Mouse (Mus musculus) liver, embryonic 15.5 days (tissue): ENCODE results near the gene Tcta. TPM values are rescaled to one million over a fixed set of nuclear protein-coding genes. Genes with fewer than 3 reads are reported as not detected.
"Not testable (repeated sequence)": the region's sequence is repeated elsewhere in the genome, so short reads cannot be mapped to it uniquely, and the experiment has no call there.

Experiments
- ATAC-seq: fragments of 200-750 bp; cut with Nextera tagmentation; 2 replicates; pipeline ENCODE4 v1.8.0; 2017; ENCODE audit warnings: moderate number of reproducible peaks, mild to moderate bottlenecking, moderate library complexity; ENCODE audit not compliant: insufficient read depth
- H3K27ac ChIP-seq: fragments of 300-500 bp; sonication (generic); replicated peaks from 2 replicates; pipeline ENCODE4 v1.5.1; 2015; ENCODE audit warnings: mild to moderate bottlenecking, inconsistent platforms
- H3K27me3 ChIP-seq: fragments of 300-500 bp; sonication (generic); 2 replicates; pipeline ENCODE4 v1.6.1; 2015; ENCODE audit warnings: mild to moderate bottlenecking, inconsistent platforms
- H3K36me3 ChIP-seq: fragments of 300-500 bp; sonication (generic); replicated peaks from 2 replicates; pipeline ENCODE4 v1.6.1; 2015; ENCODE audit warnings: moderate library complexity, mild to moderate bottlenecking, inconsistent platforms
- H3K4me1 ChIP-seq: fragments of 300-500 bp; sonication (generic); replicated peaks from 2 replicates; pipeline ENCODE4 v1.6.1; 2015; ENCODE audit warnings: inconsistent platforms
- H3K4me2 ChIP-seq: fragments of 300-500 bp; sonication (generic); 2 replicates; pipeline ENCODE4 v1.6.1; 2015; ENCODE audit warnings: moderate library complexity, mild to moderate bottlenecking, inconsistent platforms
- H3K4me3 ChIP-seq: fragments of 300-500 bp; sonication (generic); replicated peaks from 2 replicates; pipeline ENCODE4 v1.5.1; 2015; ENCODE audit warnings: mild to moderate bottlenecking, inconsistent platforms
- H3K9ac ChIP-seq: fragments of 300-500 bp; sonication (generic); 2 replicates; pipeline ENCODE4 v1.6.1; 2015; ENCODE audit warnings: moderate library complexity, mild to moderate bottlenecking, inconsistent platforms
- H3K9me3 ChIP-seq: fragments of 300-500 bp; sonication (generic); replicated peaks from 2 replicates; pipeline ENCODE4 v1.6.1; 2016; ENCODE audit warnings: inconsistent platforms
- WGBS: fragments of 180-500 bp; shearing (Covaris S2); methylation state at CpG from one replicate; pipeline ENCODE4 v1.1.7; 2015; ENCODE audit warnings: mixed read lengths; ENCODE audit not compliant: insufficient replicate concordance; 5-methylcytosine and 5-hydroxymethylcytosine counted together
- polyA plus RNA-seq: library from polyadenylated mRNA; unstranded; fragments of >200 nt; fragmentation: Nextera tagmentation; extraction: Ambion mirVana; gene quantifications from 2 replicates; pipeline ENCODE4 v1.2.1, GENCODE M21; 2015

The Tcta gene
- polyA plus RNA-seq, 1 experiment from 2014 or later, result 14.1 TPM

GRCm38 (mm10) chr9:108287526-108288238 is 18.3 kb downstream of the Tcta start:
- WGBS, result 73% methylated on average over 6 of the region's 6 CpGs

GRCm38 (mm10) chr9:108284410-108284809 is 21.6 kb downstream of the Tcta start:
- Histone ChIP-seq H3K9ac (no peak overlapping the region), H3K4me1 (peaks cover 12% of the 10 kb centered on the region; the same call in 1 of the 2 replicates), H3K4me2 (no peak overlapping the region), H3K4me3 (no peak overlapping the region), H3K27me3 (no peaks in the 10 kb centered on the region), H3K27ac (no peak overlapping the region), H3K9me3 (no peaks in the 10 kb centered on the region), H3K36me3 (no peaks in the 10 kb centered on the region)
- peak; percentile 76 for ATAC-seq
- 5% methylated on average over 6 of the region's 6 CpGs for WGBS

More at GRCm38 (mm10) chr9:108287526-108288238, 18.3 kb downstream of the Tcta start:
- H3K4me3 ChIP-seq, ATAC-seq, H3K9me3 ChIP-seq, H3K4me2 ChIP-seq, H3K36me3 ChIP-seq, H3K27ac ChIP-seq, H3K27me3 ChIP-seq, H3K9ac ChIP-seq: not testable (repeated sequence)
- H3K4me1 ChIP-seq, result peaks cover 29% of the 10 kb centered on the region

- Histone ChIP-seq H3K9me3 (no peaks in the 10 kb centered on the region), H3K36me3 (no peaks in the 10 kb centered on the region), H3K27ac (peak overlapping the region; percentile 45; the same call in 1 of the 2 replicates), H3K4me3 (no peak overlapping the region), H3K4me2 (no peak overlapping the region), H3K27me3 (no peaks in the 10 kb centered on the region), H3K4me1 (0 out of 2 replicates have a peak, but pooled peaks cover 5% of the 10 kb centered on the region), H3K9ac (no peak overlapping the region)
- 35% methylated on average over 8 of the region's 8 CpGs for WGBS
- no peak for ATAC-seq
These were observed 25.7 kb downstream of the Tcta start for GRCm38 (mm10) chr9:108280071-108280828.

GRCm38 (mm10) chr9:108278697-108279450 is 27.1 kb downstream of the Tcta start:
- no peak overlapping the region for H3K27ac ChIP-seq
- no peak overlapping the region for H3K4me2 ChIP-seq
- H3K4me3 ChIP-seq, result no peak overlapping the region
- no peaks in the 10 kb centered on the region for H3K27me3 ChIP-seq
- peaks cover 9% of the 10 kb centered on the region for H3K4me1 ChIP-seq
- H3K9me3 ChIP-seq, result no peaks in the 10 kb centered on the region
- no peaks in the 10 kb centered on the region for H3K36me3 ChIP-seq
- ATAC-seq, result no peak
- 57% methylated on average over 10 of the region's 10 CpGs for WGBS
- no peak overlapping the region for H3K9ac ChIP-seq

- Histone ChIP-seq H3K4me1 (peaks cover 9% of the 10 kb centered on the region), H3K36me3 (no peaks in the 10 kb centered on the region), H3K9me3 (no peaks in the 10 kb centered on the region), H3K4me2 (no peak overlapping the region), H3K27ac (no peak overlapping the region), H3K27me3 (peaks cover 8% of the 10 kb centered on the region; the same call in 1 of the 2 replicates), H3K4me3 (no peak overlapping the region), H3K9ac (no peak overlapping the region)
- 37% methylated on average over 6 of the region's 6 CpGs for WGBS
- ATAC-seq, result no peak
These were observed 30.7 kb downstream of the Tcta start for GRCm38 (mm10) chr9:108275331-108275659.

GRCm38 (mm10) chr9:108274476-108275330 is 31.3 kb downstream of the Tcta start:
- peaks cover 9% of the 10 kb centered on the region for H3K4me1 ChIP-seq
- peaks cover 8% of the 10 kb centered on the region; the same call in 1 of the 2 replicates for H3K27me3 ChIP-seq
- H3K9me3 ChIP-seq, result no peaks in the 10 kb centered on the region
- no peak overlapping the region for H3K4me2 ChIP-seq
- H3K27ac ChIP-seq, result no peak overlapping the region
- ATAC-seq, result no peak
- no peaks in the 10 kb centered on the region for H3K36me3 ChIP-seq
- no peak overlapping the region for H3K4me3 ChIP-seq
- WGBS, result 53% methylated on average over 5 of the region's 5 CpGs
- H3K9ac ChIP-seq, result no peak overlapping the region

GRCm38 (mm10) chr9:108273485-108273884 is 32.5 kb downstream of the Tcta start:
- H3K27ac ChIP-seq, result no peak overlapping the region
- H3K9me3 ChIP-seq, result no peaks in the 10 kb centered on the region
- H3K4me2 ChIP-seq, result no peak overlapping the region
- H3K4me1 ChIP-seq, result peaks cover 9% of the 10 kb centered on the region
- no peak for ATAC-seq
- WGBS, result 66% methylated on average over 4 of the region's 4 CpGs
- H3K36me3 ChIP-seq, result no peaks in the 10 kb centered on the region
- peaks cover 8% of the 10 kb centered on the region; the same call in 1 of the 2 replicates for H3K27me3 ChIP-seq
- H3K9ac ChIP-seq, result no peak overlapping the region
- H3K4me3 ChIP-seq, result no peak overlapping the region

GRCm38 (mm10) chr9:108272691-108273090 is 33.3 kb downstream of the Tcta start:
- Histone ChIP-seq H3K4me1 (peaks cover 9% of the 10 kb centered on the region), H3K27ac (no peak overlapping the region), H3K9me3 (no peaks in the 10 kb centered on the region), H3K4me2 (no peak overlapping the region), H3K9ac (no peak overlapping the region), H3K36me3 (no peaks in the 10 kb centered on the region), H3K4me3 (no peak overlapping the region), H3K27me3 (peaks cover 8% of the 10 kb centered on the region; the same call in 1 of the 2 replicates)
- ATAC-seq, result no peak
- WGBS, result 48% methylated on average over 5 of the region's 5 CpGs

GRCm38 (mm10) chr9:108271941-108272340 is 34.0 kb downstream of the Tcta start:
- no peak overlapping the region for H3K9ac ChIP-seq
- H3K4me1 ChIP-seq, result peaks cover 9% of the 10 kb centered on the region
- H3K9me3 ChIP-seq, result no peaks in the 10 kb centered on the region
- ATAC-seq, result no peak
- H3K27ac ChIP-seq, result no peak overlapping the region
- H3K27me3 ChIP-seq, result peaks cover 8% of the 10 kb centered on the region; the same call in 1 of the 2 replicates
- no peak overlapping the region for H3K4me2 ChIP-seq
- 41% methylated on average over 2 of the region's 2 CpGs for WGBS
- H3K36me3 ChIP-seq, result no peaks in the 10 kb centered on the region
- no peak overlapping the region for H3K4me3 ChIP-seq

- not testable (repeated sequence) for ATAC-seq, H3K27ac ChIP-seq, H3K9ac ChIP-seq, H3K9me3 ChIP-seq, H3K27me3 ChIP-seq, H3K4me3 ChIP-seq, H3K36me3 ChIP-seq, H3K4me2 ChIP-seq
- H3K4me1 ChIP-seq, result peaks cover 16% of the 10 kb centered on the region
- 68% methylated on average over 7 of the region's 7 CpGs for WGBS
These were observed 37.3 kb downstream of the Tcta start for GRCm38 (mm10) chr9:108268701-108269100.
